Mouse (Mus musculus) megakaryocyte, embryonic 14.5 days (primary cell): Measurements from ENCODE around the gene Dnase2a. TPM values are rescaled to one million over a fixed set of nuclear protein-coding genes. Genes with fewer than 3 reads are reported as not detected.

Experiments used
- H3K27me3 ChIP-seq: replicated peaks from 2 replicates; pipeline ENCODE3; 2012; ENCODE audit warnings: inconsistent platforms
- H3K36me3 ChIP-seq: replicated peaks from 2 replicates; pipeline ENCODE3; 2012; ENCODE audit warnings: low read length, inconsistent platforms, mixed read lengths
- H3K4me1 ChIP-seq: 2 replicates; pipeline ENCODE4 v1.6.1; 2012; ENCODE audit warnings: inconsistent platforms
- H3K4me3 ChIP-seq: replicated peaks from 2 replicates; pipeline ENCODE3; 2012; ENCODE audit warnings: moderate library complexity, mild to moderate bottlenecking, inconsistent platforms
- H3K9me3 ChIP-seq: 2 replicates; pipeline ENCODE4 v1.6.1; 2012; ENCODE audit warnings: inconsistent platforms
- FLI1 ChIP-seq: IDR thresholded peaks from 2 replicates; pipeline ENCODE4 v1.6.1; 2012; ENCODE audit warnings: low read length, inconsistent platforms, mixed read lengths
- GATA1 ChIP-seq: IDR thresholded peaks from 3 replicates; pipeline ENCODE4 v1.6.1; 2012; ENCODE audit warnings: mixed read lengths, low read length, inconsistent platforms, borderline replicate concordance
- polyA plus RNA-seq: library from polyadenylated mRNA; stranded (reverse); fragments of >175 nt; gene quantifications from 2 replicates; pipeline ENCODE4 v1.2.3, GENCODE M21; 2012; ENCODE audit warnings: low replicate concordance; ENCODE audit not compliant: insufficient read depth

The Dnase2a gene
- polyA plus RNA-seq, 1 experiment: 13.5 TPM

DNA sequence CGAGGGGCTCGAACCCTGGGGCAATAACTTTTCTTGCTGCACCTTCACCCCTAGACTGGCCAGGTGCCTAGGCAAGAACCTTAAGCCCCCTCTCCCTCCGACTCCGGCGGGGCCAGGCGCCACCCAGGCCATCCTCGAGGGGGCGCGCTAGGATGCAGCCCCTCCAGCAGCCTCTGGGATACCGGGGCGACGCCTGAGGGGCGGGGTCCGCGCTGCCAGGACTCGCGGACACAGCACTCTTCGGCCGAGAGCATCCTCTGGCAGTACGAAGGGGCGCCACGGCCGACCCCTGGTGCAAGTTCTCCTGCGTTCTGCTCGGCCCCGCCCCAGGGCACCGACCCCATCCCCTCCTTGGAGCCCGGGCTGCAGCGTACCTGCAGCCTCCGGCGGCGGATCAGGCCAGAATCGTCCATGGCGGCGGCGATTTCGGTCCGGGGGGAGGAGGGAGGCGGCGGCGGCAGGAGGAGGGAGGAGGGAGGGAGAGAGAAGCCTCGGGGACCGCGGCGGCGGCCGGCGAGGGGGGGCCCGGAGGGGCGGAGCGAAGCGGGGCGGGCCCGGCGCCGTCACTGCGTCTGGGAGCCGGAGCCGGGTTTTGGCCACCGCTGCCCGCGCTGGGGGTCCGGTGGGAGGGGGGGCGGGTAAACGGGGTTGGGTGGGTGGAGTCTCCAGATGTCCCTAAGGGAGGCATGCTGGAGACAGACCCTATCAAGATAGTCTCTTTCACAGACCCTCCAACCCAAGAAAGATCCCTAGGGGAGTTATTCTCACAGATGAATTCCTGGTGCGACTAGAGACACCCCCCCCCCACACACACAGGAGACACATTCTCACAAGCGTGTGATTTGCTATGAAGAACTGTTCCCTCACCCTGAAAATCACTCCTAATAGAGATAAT lies 37.5 kb downstream of the Dnase2a start:
- no peaks in the 10 kb centered on the region for H3K9me3 ChIP-seq
- H3K36me3 ChIP-seq: no peaks in the 10 kb centered on the region
- peak overlapping the region; percentile 65 for H3K4me3 ChIP-seq
- H3K27me3 ChIP-seq: peaks cover 73% of the 10 kb centered on the region
- peaks cover 30% of the 10 kb centered on the region for H3K4me1 ChIP-seq
- TF ChIP-seq GATA1: no peak
- no peak for TF ChIP-seq FLI1

DNA sequence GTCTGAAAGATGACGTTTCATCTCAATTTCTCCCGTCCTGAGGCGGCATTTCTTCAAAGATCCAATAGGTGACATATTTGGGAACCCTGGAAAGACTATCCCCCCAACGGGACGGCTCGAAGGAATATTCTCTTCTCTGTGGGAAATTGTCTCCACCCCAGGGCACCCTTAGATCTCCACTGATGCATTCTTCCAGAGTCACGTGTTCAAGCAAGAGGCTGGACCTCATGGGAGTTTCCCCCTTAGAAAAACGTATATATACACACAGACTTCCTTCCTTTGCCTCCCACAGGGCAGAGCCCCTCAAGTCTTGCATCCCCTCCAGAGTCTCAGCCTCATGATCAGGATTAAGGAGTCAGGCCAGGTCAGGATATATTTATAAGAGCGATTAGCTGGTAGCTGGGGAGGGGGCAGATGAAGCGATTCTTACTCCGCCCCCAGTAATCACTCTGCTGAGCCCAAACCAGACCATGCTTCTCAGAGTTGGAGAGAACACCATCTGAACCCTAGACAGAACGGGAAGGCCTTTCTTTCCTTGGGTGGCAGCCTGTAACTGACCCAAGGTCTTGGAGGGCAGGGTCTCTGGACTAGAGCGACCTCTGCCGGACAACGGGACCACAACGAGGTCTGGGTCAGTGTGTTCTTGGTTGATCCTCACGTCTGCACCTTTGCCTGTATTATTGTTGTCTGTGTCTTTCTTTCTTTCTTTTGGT lies 38.3 kb downstream of the Dnase2a start, which contains the start of gene Rtbdn:
Rtbdn (plus strand) TSS at position 464 of the 713 bp plus-strand sequence.
- H3K4me3 ChIP-seq: peak within 1 kb of the TSS; percentile 65
- peaks cover 30% of the 10 kb centered on the region for H3K4me1 ChIP-seq
- H3K36me3 ChIP-seq: no peaks in the 10 kb centered on the region
- peaks cover 75% of the 10 kb centered on the region for H3K27me3 ChIP-seq
- H3K9me3 ChIP-seq: no peaks in the 10 kb centered on the region
- TF ChIP-seq FLI1 (no peak), GATA1 (no peak)

DNA sequence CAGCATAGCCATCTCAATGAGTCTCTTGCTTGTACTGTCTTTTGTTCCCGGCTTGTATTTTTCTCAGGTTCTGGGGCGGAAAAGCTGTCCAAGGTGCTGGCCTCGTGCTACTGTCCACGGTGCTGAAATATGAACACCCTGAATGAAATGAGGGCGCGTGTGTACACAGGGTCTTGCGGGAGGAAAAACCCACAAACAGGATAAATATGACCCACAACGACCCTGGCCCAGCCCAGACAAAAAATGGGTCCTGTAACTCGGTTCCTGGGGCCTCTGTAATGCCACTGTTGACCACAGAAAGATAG lies 38.8 kb downstream of the Dnase2a start:
- TF ChIP-seq FLI1 (no peak), GATA1 (no peak)
- H3K4me3 ChIP-seq: no peak overlapping the region
- peaks cover 75% of the 10 kb centered on the region for H3K27me3 ChIP-seq
- H3K4me1 ChIP-seq: peaks cover 30% of the 10 kb centered on the region
- no peaks in the 10 kb centered on the region for H3K9me3 ChIP-seq
- H3K36me3 ChIP-seq: no peaks in the 10 kb centered on the region

DNA sequence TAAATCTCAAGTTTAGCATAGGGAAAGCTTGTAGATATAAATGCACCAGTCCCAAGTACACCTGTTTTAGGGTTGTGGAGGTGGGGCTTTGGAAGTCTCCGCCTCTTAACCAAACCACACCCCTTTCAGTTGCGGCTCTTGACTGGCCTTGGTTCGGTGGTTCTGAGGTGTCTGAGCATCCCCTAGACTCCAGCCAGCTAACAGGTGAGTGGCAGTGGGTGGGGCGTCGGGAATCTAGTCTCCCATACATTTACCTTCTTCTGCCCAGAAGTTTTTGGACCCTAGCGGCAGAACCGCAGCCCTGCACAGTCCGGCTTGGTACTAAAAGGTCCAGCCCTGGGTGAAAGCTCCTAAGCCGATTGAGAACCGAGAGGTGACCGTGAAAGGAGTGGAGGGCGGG lies 41.4 kb downstream of the Dnase2a start:
- no peak for TF ChIP-seq GATA1
- Histone ChIP-seq H3K27me3 (peaks cover 69% of the 10 kb centered on the region), H3K4me3 (no peak overlapping the region)

DNA sequence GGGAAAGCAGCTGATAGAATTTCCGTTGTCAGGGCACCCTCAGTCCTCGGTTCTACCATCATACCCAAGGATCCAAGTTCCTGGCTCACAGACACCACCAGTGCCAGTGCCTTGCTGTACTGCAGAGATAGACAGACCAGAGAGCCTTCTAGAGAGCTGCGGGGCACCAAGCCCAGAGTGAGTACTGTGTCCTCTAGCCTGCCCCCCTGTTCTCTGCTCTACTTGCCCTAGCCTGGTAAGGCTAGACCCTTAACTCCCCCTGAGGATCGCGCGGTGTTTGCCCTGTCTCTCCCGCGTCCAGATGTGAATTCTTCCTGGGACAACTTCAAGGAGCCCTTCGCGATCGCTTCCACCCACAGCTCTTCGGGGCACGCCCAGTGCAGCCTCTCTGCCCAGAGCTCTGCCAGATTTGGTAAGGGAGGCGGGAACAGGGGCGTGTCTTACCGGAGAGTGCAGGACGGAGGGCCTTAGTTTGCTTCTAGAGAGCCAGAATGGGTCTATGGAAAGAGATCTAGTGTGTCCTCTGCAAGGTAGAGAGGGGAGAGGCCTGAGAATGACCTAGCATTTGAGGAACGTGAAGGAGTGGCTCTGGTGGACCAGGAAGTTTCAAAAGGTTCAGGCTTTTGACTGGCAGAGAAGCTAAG lies 44.4 kb downstream of the Dnase2a start:
- TF ChIP-seq FLI1 (no peak), GATA1 (no peak)
- peak overlapping the region; percentile 80 for H3K4me3 ChIP-seq
- H3K27me3 ChIP-seq: peaks cover 42% of the 10 kb centered on the region

More for the DNA sequence above, 41.4 kb downstream of the Dnase2a start:
- Histone ChIP-seq H3K9me3 (no peaks in the 10 kb centered on the region), H3K36me3 (no peaks in the 10 kb centered on the region), H3K4me1 (peaks cover 32% of the 10 kb centered on the region)

DNA sequence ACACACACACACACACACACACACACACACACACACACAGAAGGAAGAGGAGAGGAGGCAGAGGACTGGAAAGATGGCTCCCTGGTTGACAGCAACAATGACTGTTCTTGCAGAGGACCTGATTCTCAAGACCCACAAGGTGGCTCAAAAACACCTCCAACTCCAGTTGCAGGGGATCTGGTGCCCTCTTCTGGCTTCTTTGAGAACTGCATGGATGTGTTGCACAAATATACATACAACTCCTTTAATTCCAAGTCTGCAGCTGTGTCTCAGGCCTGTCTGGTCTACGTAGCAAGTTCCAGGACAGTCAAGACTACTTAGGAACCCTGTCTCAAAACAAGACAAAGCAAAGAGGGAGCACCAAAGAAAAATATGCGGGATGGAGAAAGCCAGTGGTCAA lies 48.4 kb downstream of the Dnase2a start:
- peaks cover 14% of the 10 kb centered on the region for H3K27me3 ChIP-seq
- H3K36me3 ChIP-seq: peaks cover 50% of the 10 kb centered on the region
- no peak overlapping the region for H3K4me3 ChIP-seq
- no peaks in the 10 kb centered on the region for H3K9me3 ChIP-seq
- no peak for TF ChIP-seq FLI1
- TF ChIP-seq GATA1: no peak
- peaks cover 9% of the 10 kb centered on the region for H3K4me1 ChIP-seq

More for the DNA sequence above, 44.4 kb downstream of the Dnase2a start:
- Histone ChIP-seq H3K9me3 (no peaks in the 10 kb centered on the region), H3K36me3 (peaks cover 20% of the 10 kb centered on the region), H3K4me1 (peaks cover 9% of the 10 kb centered on the region)

DNA sequence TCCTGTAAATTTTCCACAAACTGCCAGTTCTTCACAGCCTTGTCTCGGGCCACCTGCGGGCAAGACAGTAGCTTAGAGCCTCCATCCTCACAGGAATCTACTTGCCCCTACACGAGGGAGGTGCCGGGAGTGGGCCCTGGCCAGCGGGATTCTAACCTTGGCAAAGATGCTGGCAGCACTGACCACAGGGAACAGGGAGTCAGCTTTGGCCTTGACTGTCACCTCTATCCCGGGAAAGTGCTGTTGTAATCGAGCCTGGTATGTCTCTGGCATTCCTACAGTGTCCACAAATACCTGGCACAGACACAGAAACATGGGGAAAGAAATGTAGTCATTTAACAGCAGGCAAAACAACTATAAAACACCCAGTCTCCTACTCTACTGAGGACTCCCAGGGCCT lies 51.5 kb downstream of the Dnase2a start:
- H3K9me3 ChIP-seq: no peaks in the 10 kb centered on the region
- peaks cover 66% of the 10 kb centered on the region for H3K36me3 ChIP-seq
- H3K4me3 ChIP-seq: no peak overlapping the region
- peaks cover 2% of the 10 kb centered on the region for H3K4me1 ChIP-seq
- no peaks in the 10 kb centered on the region for H3K27me3 ChIP-seq
- TF ChIP-seq FLI1 (no peak), GATA1 (no peak)

DNA sequence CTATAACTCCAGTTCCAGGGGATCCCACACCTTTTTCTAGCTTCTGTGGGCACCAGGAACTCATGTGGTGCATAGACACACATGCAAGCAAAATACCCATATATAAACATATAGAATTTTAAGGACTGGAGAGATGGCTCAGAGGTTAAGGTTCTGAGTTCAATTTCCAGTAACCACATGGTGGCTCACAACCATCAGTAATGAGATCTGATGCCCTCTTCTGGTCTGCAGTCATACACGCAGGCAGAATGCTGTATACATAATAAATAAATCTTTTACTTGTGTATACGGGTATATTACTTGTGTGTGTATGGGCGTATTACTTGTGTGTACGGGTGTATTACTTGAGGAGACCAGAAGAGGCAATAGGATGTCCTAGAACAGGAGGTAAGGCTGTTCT lies 55.6 kb downstream of the Dnase2a start:
- TF ChIP-seq GATA1: no peak
- no peak for TF ChIP-seq FLI1
- H3K27me3 ChIP-seq: no peaks in the 10 kb centered on the region
- peaks cover 37% of the 10 kb centered on the region for H3K36me3 ChIP-seq
- H3K4me3 ChIP-seq: no peak overlapping the region
- H3K4me1 ChIP-seq: peaks cover 43% of the 10 kb centered on the region
- no peaks in the 10 kb centered on the region for H3K9me3 ChIP-seq

DNA sequence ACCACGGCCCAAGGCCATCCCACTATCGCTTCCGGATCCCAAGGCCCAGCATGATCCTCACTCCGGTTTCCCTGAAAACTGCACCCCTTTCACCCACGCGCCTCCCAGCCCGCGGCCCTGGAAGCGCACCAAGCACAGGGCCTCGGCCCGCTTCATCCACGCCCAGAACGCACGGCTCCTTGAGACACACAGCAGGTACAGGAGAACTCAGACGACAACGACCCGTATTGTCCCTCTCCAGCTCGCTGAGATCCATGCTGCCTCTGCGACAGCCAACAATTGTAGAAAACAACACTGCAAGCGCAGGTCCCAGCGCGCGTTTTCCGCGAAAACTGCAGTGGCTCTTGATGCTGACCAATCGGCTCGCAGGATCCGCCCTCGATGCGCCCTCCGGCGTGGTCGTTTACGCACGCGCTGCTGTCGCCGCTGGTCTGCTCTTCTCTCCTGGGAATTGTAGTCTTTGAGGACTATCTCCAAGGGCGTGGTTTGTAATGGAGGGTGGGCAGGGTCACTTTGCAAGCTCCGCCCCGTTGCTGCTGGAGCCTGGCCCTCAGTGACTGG lies 57.5 kb downstream of the Dnase2a start:
- H3K36me3 ChIP-seq: peaks cover 30% of the 10 kb centered on the region
- peak overlapping the region; percentile 96 for H3K4me3 ChIP-seq
- no peaks in the 10 kb centered on the region for H3K9me3 ChIP-seq
- H3K27me3 ChIP-seq: no peaks in the 10 kb centered on the region
- TF ChIP-seq GATA1 (no peak), FLI1 (no peak)
- peaks cover 60% of the 10 kb centered on the region for H3K4me1 ChIP-seq

DNA sequence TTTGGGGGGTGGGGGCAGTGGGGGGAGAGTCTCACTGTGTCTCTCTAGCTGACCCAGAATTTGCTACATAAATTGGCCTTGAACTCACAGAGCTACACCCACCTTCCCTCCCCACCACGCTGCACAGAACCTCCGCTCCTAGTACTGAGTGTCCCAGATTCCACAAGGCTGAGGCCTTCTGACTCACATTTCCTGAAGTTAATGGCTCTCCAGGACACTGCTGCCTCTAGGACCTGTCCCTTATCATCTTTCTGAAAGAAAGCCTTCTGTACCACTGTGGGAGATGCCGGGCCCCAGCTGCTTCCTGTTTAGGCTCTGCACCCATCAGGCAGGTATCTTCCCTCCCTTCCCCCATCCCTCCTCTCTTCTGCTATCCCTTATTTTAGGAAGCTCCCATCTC lies 58.2 kb downstream of the Dnase2a start:
- H3K4me3 ChIP-seq: peak overlapping the region; percentile 96
- peaks cover 68% of the 10 kb centered on the region for H3K4me1 ChIP-seq
- no peaks in the 10 kb centered on the region for H3K9me3 ChIP-seq
- no peaks in the 10 kb centered on the region for H3K27me3 ChIP-seq
- TF ChIP-seq GATA1 (no peak), FLI1 (no peak)
- H3K36me3 ChIP-seq: peaks cover 30% of the 10 kb centered on the region
